Mouse (Mus musculus) MEL (cell line): ENCODE results near the gene Toe1.

ENCODE experiments used
- BHLHE40 ChIP-seq: IDR thresholded peaks from 2 replicates; pipeline ENCODE4 v1.6.1; 2012; ENCODE audit warnings: low read depth, mild to moderate bottlenecking, inconsistent platforms, low read length, improper control_type of control experiment, borderline replicate concordance
- CTCF ChIP-seq, 3 experiments: IDR thresholded peaks in 2 of 3; conservative IDR thresholded peaks in 1 of 3; 2 replicates each; pipeline ENCODE4 v1.5.1; 2011 to 2012; ENCODE audit warnings: low read length in 3 of 3, low read depth in 2 of 3, mild to moderate bottlenecking in 2 of 3, improper control_type of control experiment in 1 of 3, inconsistent platforms in 1 of 3, mixed read lengths in 1 of 3, moderate library complexity in 1 of 3; ENCODE audit not compliant: control insufficient read depth in 1 of 3, insufficient read depth in 1 of 3, poor library complexity in 1 of 3, severe bottlenecking in 1 of 3
- EP300 ChIP-seq, 2 experiments: IDR thresholded peaks; 2 replicates each; pipeline ENCODE4 v1.6.1; 2011; ENCODE audit warnings: improper control_type of control experiment in 2 of 2, low read length in 2 of 2, low read depth in 1 of 2, mild to moderate bottlenecking in 1 of 2
- GATA1 ChIP-seq: IDR thresholded peaks from 2 replicates; pipeline ENCODE4 v1.6.1; 2011; ENCODE audit warnings: low read depth, low read length, improper control_type of control experiment
- MEF2A ChIP-seq: IDR thresholded peaks from 2 replicates; pipeline ENCODE4 v1.6.1; 2014; ENCODE audit warnings: low read depth, mild to moderate bottlenecking, inconsistent platforms, low read length, improper control_type of control experiment; ENCODE audit not compliant: poor library complexity, insufficient replicate concordance, severe bottlenecking; ENCODE audit errors: extremely low read depth
- POLR2A ChIP-seq, 2 experiments: IDR thresholded peaks; 2 replicates each; pipeline ENCODE4 v1.6.1; 2011 to 2012; ENCODE audit warnings: low read length in 2 of 2, mild to moderate bottlenecking in 2 of 2, control low read depth in 1 of 2, improper control_type of control experiment in 1 of 2, low read depth in 1 of 2, moderate library complexity in 1 of 2; ENCODE audit not compliant: control insufficient read depth in 1 of 2, insufficient read depth in 1 of 2, poor library complexity in 1 of 2
- POLR2AphosphoS2 ChIP-seq: IDR thresholded peaks from 2 replicates; pipeline ENCODE4 v1.6.1; 2011; ENCODE audit warnings: low read length, improper control_type of control experiment
- TCF12 ChIP-seq: IDR thresholded peaks from 2 replicates; pipeline ENCODE4 v1.6.1; 2014; ENCODE audit warnings: low read depth, mild to moderate bottlenecking, inconsistent platforms, low read length, improper control_type of control experiment, moderate library complexity
- USF2 ChIP-seq, 2 experiments: IDR thresholded peaks; 2 replicates each; pipeline ENCODE4 v1.6.1; 2011 to 2012; ENCODE audit warnings: improper control_type of control experiment in 2 of 2, low read length in 2 of 2, borderline replicate concordance in 1 of 2, inconsistent platforms in 1 of 2, low read depth in 1 of 2, mild to moderate bottlenecking in 1 of 2; ENCODE audit not compliant: insufficient read depth in 1 of 2
- ZKSCAN1 ChIP-seq: IDR thresholded peaks from 2 replicates; pipeline ENCODE4 v1.6.1; 2012; ENCODE audit warnings: low read depth, mild to moderate bottlenecking, inconsistent platforms, low read length, improper control_type of control experiment, moderate library complexity

DNA sequence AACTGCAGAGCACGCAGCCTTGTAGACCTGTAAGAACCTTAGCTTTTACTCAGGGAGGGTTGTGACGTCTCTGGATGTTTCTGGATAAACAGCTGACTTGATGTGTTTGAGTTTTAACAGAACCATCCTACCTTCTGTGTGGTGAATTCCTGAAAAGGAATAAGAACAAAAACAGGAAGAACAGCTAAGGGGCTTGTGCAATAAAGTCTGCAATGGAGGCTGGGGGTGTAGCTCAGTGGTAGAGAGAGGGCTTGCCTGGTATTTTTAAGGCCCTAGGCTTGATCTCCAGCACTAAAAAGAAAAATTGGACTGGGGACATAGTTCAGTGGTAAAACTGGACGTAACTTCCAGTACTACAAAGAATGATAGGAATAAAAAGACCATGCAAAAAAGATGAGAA is 30.4 kb downstream of the Toe1 start:
- no peak for TF ChIP-seq EP300 (IDR thresholded peaks at IDR 0.05; ENCODE audit: low read depth in 1 of 2, low read length in 2 of 2)
- TF ChIP-seq ZKSCAN1: no peak
- no peak for TF ChIP-seq BHLHE40
- no peak for TF ChIP-seq TCF12
- no peak for TF ChIP-seq CTCF (IDR thresholded peaks at IDR 0.05 in 2 of 3, conservative IDR thresholded peaks at IDR 0.05 in 1 of 3; ENCODE audit: control insufficient read depth in 1 of 3, insufficient read depth in 1 of 3, low read depth in 2 of 3, low read length in 3 of 3, poor library complexity in 1 of 3, severe bottlenecking in 1 of 3)
- no peak for TF ChIP-seq USF2 (IDR thresholded peaks at IDR 0.05; ENCODE audit: borderline replicate concordance in 1 of 2, insufficient read depth in 1 of 2, low read depth in 1 of 2, low read length in 2 of 2)
- no peak for TF ChIP-seq POLR2AphosphoS2
- no peak for TF ChIP-seq POLR2A (IDR thresholded peaks at IDR 0.05; ENCODE audit: control insufficient read depth in 1 of 2, insufficient read depth in 1 of 2, low read depth in 1 of 2, low read length in 2 of 2, poor library complexity in 1 of 2)
- no peak for TF ChIP-seq MEF2A
- no peak for TF ChIP-seq GATA1
